Mouse (Mus musculus): ENCODE measurements around the gene Olfr243.
"Not testable (repeated sequence)": the region's sequence is repeated elsewhere in the genome, so short reads cannot be mapped to it uniquely, and the experiment has no call there.

Gene Olfr243

GRCm38 (mm10) chr7:103714371-103714770 is at the start of gene Olfr243:
Gene Olfr243, plus strand, starts transcription at chr7:103714671.
- DNase-seq (ENCODE audit: low spot score) = no peak

DNA sequence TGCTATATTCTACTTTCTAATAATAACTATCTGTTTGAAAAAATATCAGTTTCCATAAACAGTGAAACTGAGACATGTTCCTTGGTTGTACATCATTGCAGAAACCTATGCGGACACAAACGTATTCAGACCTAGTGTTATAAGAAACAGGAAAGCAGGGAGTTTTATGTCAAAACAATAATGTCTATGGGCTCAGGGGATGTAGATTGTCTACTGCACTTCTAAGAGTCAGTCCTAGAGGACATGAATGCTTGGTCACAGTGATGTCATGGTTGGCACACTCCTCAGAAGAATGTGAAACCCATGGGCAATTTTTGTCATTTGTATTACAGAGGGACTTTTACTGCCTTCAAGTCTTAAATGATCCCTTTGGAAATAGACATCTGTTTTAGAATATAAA is 43.4 kb upstream of the Olfr243 start, which contains the start of gene Olfr624:
Gene Olfr624, minus strand, starts transcription at position 101 of the 400 bp plus-strand sequence.
- DNase-seq (ENCODE audit: low spot score) = no peak

DNA sequence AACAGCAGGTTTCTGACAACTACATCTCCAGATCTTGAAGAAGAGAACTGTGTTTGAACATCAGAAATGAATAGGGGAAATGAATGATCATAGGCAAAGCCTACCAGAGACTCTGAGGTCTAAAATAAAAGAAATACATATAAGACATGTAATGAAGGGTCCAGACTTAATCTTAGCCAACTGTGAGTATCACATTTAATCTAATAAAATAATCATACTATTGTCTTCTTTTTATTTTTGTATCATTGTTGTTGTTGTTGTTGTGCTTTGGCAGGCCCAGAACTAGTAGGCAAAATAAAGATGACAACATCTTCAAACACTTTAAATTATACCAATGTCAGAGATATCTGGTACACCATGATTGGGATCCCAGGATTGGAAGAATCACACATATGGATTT is 32.1 kb upstream of the Olfr243 start, which contains the start of gene Olfr625-ps1:
Gene Olfr625-ps1, plus strand, starts transcription at position 301 of the 400 bp plus-strand sequence.
- no peak for DNase-seq (ENCODE audit: low spot score)

- DNase-seq (ENCODE audit: low spot score) = no peak
These were observed 15.0 kb upstream of the Olfr243 start for GRCm38 (mm10) chr7:103699469-103699868.

GRCm38 (mm10) chr7:103712024-103712423 is 2.4 kb upstream of the Olfr243 start:
- peak; percentile 2 for DNase-seq (ENCODE audit: low spot score)

DNA sequence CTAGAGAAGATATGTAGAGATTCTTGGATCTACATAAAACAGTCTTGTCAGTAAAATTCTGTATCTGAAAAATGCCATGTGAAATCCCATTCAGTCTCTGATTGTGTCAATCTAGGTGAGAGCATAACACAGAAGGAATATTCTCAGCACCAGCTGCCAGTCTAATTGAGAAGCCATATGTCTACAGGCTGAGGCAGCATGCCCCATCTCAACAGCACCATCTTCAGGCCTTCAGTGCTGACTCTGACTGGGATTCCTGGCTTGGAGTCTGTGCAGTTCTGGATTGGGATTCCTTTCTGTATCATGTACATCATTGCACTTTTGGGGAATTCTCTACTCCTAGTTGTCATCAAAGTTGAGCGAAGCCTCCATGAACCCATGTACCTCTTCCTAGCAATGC is 1.9 kb downstream of the Olfr243 start:
- not testable (repeated sequence) for DNase-seq (ENCODE audit: low spot score)

- no peak for DNase-seq (ENCODE audit: low spot score)
These were observed 15.6 kb downstream of the Olfr243 start, which contains the start of gene Olfr628 for GRCm38 (mm10) chr7:103730074-103730473. Gene Olfr628, plus strand, starts transcription at chr7:103730374.

DNA sequence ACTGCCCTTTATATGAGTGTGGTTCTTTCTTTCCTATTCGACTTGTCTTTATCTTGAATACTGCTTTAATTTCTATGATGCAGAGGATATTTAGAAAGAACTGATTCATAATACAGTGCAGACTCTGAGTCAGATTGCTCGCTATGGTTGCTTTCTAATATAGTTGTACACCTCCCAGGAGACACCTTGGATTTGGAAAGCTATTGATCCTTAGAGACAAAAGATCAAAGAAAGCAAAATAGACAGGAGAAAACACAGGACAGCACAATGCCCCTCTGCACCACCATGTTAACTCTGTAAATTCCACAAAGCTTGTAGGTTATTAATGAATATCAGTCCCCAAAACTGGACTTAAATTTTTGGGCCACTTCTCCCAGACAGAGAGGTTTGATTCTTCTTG is 30.4 kb downstream of the Olfr243 start, which contains the start of gene Olfr629:
Gene Olfr629, minus strand, starts transcription at position 101 of the 400 bp plus-strand sequence.
- DNase-seq (ENCODE audit: low spot score) = no peak

GRCm38 (mm10) chr7:103757233-103757632 is 42.8 kb downstream of the Olfr243 start, which contains the start of gene Olfr630:
Gene Olfr630, minus strand, starts transcription at chr7:103757333.
- DNase-seq (ENCODE audit: low spot score) = no peak

DNA sequence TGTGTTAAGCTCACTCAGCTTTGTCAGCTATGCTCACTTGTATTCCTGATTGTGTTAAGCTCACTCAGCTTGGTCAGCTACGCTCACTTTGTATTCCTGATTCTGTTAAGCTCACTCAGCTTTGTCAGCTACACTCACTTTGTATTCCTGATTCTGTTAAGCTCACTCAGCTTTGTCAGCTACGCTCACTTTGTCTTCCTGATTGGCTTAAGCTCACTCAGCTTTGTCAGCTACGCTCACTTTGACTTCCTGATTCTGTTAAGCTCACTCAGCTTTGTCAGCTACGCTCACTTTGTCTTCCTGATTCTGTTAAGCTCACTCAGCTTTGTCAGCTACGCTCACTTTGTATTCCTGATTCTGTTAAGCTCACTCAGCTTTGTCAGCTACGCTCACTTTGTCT is 47.7 kb downstream of the Olfr243 start:
- not testable (repeated sequence) for DNase-seq (ENCODE audit: low spot score)

DNA sequence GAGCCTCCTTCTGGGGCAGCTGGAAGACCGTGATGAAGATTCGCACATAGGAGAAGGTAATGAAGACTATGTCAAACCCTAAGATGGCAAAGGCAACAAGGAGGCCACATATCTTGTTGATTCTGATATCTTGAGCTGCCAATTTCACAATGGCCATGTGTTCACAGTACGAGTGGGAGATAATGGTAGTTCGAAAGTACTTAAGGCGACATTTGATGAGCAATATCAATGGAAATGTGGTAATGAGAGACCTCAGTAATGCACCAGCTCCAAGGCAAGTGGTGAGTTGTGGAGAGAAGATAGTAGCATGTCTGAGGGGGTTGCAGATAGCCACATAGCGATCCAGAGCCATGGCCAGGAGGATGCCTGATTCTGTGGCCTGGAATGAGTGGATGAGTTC is 53.2 kb downstream of the Olfr243 start:
- not testable (repeated sequence) for DNase-seq (ENCODE audit: low spot score)
